Mouse (Mus musculus) central nervous system, embryonic 18 days (tissue): ENCODE data around the gene Wnk2. TPM values are rescaled to one million over a fixed set of nuclear protein-coding genes. Genes with fewer than 3 reads are reported as not detected.

Source experiments
- polyA plus RNA-seq: library from polyadenylated mRNA; depleted of rRNA; stranded (reverse); fragments of >200 nt; gene quantifications from 2 replicates; pipeline ENCODE4 v1.2.3, GENCODE M21; 2012; rRNA removed

The Wnk2 gene
- polyA plus RNA-seq: 41.3 and 48.8 TPM in 2 replicates

DNA sequence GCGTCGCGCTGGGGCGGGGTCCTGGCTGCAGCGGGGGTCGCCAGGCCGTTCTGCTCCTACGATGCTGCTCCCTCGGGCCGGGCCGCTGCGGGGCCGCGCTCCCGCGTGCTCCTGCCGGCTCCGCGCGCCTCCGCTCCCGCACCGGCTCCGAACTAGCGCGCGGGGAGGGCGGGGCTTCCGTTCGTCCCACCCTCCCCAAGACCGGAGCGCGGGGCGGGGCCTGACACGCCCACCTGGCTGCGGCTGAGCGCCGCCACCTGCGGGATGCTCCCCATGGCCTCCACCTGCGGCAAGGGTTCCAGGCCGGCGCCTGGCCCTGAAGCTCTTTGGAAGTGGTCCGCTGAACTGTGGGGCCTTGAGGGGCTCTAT, at the start of gene Wnk2:
TSS of gene Wnk2 (minus strand) at position 157 of the 369 bp plus-strand sequence.

DNA sequence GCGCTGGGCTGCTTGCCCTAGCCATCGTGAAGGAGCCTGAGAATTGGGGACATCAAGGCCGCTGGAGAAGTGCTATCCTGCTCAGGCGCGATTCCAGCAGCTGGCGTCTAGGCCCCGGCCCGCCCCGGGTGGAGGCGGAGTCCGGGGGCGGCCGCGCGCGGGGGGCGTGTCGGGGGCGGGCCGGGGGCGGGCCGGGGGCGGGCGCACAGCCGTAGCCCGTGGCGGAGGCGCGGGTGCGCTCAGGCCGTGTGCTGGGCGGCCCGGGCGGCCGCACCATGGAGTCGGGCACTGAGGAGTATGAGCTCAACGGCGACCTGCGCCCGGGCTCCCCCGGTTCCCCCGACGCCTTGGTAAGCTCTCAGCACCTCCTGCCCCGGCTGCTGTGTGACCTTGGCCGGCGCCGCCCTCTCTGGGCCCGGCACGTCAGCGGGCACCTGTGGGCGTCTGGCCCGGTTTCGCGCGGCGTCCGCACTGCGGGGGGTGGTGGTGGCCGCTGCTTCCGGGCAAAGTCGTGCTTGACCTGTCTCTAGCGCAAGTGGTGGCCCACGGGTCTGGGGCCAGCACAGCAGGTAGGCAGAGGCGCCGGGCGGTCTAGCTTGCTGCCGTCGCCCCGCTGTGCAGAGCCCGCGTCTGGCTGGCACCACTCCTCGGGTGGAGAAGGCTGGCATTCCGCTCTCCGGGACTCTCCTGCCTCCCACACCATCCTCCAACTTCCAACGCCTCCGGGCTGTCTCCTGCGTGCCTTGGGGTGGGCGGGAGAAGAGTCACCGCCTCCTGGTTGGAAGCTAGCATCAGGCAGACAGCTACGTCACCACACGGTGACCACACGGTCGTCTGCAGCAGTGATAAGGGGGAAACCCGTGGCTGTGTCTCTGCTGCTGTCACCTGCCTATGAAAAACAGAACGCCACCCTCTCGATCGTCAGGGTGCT, 39.7 kb upstream of the Wnk2 start, which contains the start of gene Ninj1:
TSS of gene Ninj1 (plus strand) at position 198 of the 931 bp plus-strand sequence.

Other genes with a start within 250 kb of the Wnk2 start
- gene Fam120a, start 180.0 kb downstream of the Wnk2 start, polyA plus RNA-seq: 47.9 and 49.2 TPM in 2 replicates
- gene Ninj1, start 39.5 kb upstream of the Wnk2 start, polyA plus RNA-seq: 27.5 and 29.3 TPM in 2 replicates
- gene Card19, start 68.0 kb upstream of the Wnk2 start, polyA plus RNA-seq: 26.9 and 28.1 TPM in 2 replicates
- gene Susd3, start 100.7 kb upstream of the Wnk2 start, polyA plus RNA-seq: 0.35 and 0.60 TPM in 2 replicates
- gene Fgd3, start 172.3 kb upstream of the Wnk2 start, polyA plus RNA-seq: 12.1 and 13.3 TPM in 2 replicates
- gene Bicd2, start 193.6 kb upstream of the Wnk2 start, polyA plus RNA-seq: 38.4 and 40.1 TPM in 2 replicates